Mouse (Mus musculus): ENCODE data around the gene Col9a2. TPM values are rescaled to one million over a fixed set of nuclear protein-coding genes. Genes with fewer than 3 reads are reported as not detected.

Col9a2 gene
- polyA plus RNA-seq, 1 experiment from 2014 or later, result 16.0 TPM

DNA sequence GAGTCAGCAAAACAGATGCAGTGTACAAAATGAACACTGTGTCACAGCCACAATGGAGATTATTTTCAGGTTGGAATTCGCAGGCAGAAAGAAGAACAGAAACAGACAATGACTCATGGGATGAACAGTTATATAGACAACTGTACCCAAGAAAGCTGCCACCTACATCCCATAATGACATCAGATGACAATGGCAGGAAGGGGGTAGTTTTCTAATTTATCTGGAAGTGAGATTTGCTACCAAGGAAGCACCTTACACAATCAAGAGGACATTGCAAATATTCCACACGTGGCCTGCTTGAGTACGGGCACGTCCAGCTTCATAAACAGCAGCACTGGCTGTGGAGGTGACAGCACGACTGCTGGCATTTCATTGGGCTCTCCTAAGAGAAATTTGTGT, 30.0 kb upstream of the Col9a2 start:
- ATAC-seq (ENCODE audit: insufficient read depth, low FRiP score, low read depth), result no peak

DNA sequence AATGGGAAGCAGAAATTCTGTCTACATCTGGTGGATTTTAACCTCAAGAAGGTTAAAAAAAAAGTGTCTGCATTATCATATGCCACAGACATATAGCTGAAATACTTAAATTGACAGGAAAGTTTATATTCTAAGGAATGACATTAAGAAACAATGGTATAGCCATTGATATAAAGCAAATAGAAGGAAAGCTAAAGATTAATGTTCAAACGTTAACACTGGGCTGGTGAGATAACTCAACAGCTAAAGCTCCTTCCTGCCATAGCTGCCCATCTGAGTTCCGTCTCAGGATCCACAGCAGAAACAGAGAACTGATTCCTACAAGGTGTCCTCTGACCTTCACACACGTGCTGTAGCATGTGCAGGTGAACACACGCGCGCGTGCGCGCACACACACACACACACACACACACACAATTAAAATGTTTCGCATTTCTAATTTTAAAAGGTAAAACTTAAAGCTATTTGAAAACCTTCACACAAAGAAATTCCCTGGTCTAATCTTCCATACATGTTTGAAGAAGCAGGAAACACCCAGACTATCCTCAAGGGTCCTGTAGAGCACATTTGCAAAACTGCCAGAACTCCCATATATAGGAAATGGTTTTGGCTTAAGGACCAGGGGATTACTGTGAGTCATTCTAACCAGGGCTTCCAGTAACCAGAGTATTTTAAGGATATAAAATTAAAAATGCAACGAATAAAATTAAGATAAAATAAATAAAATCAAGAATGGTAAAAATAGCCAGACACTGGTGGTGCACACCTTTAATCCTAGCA, 28.2 kb upstream of the Col9a2 start:
- Histone ChIP-seq H3K4me1 (0 out of 2 replicates have a peak, but pooled peaks cover 9% of the 10 kb centered on the region), H3K27ac (no peak overlapping the region), H3K9ac (no peak overlapping the region), H3K4me3 (replicated peaks) (no peak overlapping the region), H3K4me2 (no peak overlapping the region), H3K27me3 (replicated peaks) (no peaks in the 10 kb centered on the region), H3K9me3 (no peaks in the 10 kb centered on the region), H3K36me3 (no peaks in the 10 kb centered on the region)
- WGBS, result 69% methylated on average over 11 of the region's 11 CpGs
- ATAC-seq (ENCODE audit: insufficient read depth, low FRiP score, low read depth), result no peak

More for the DNA sequence above, 30.0 kb upstream of the Col9a2 start:
- H3K9ac ChIP-seq, result no peak overlapping the region
- H3K4me3 ChIP-seq (replicated peaks), result no peak overlapping the region
- H3K27ac ChIP-seq, result no peak overlapping the region
- WGBS, result 79% methylated on average over 5 of the region's 5 CpGs
- H3K4me1 ChIP-seq, result 0 out of 2 replicates have a peak, but pooled peaks cover 4% of the 10 kb centered on the region
- no peaks in the 10 kb centered on the region for H3K9me3 ChIP-seq
- no peaks in the 10 kb centered on the region for H3K36me3 ChIP-seq
- H3K27me3 ChIP-seq (replicated peaks), result no peaks in the 10 kb centered on the region
- no peak overlapping the region for H3K4me2 ChIP-seq

DNA sequence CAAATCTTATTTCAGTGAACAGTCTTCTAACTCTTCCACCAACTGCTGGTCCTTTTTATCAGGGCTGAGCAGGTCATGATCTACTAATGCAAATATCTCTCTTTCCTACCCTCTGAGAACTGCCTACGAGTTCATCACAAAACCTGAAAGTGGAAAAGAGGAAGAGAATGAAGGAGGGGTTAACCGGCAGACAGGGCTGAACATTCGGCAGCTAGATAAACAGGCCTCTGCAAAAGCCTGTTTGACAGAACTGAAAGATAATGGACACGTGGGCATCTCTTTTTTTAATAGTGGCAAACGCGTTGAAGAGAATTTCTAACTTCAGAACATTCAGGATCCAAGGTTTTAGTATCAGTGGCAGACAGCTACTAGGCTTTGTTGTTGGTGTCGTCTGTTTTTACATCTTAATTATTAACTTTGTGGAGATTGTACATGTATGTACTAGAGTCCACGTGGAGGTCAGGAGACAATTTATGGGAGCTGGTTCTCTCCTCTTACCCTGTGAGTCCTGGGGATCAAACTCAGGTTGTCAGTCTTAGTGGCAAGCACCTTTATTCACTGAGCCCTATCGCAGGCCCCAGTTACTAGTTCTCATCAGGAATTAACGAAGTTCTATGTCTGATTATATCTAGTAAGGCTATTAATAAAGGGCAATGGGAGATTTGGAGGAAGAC, 24.5 kb upstream of the Col9a2 start:
- Histone ChIP-seq H3K4me3 (replicated peaks) (no peak overlapping the region), H3K4me1 (0 out of 2 replicates have a peak, but pooled peaks cover 12% of the 10 kb centered on the region), H3K9ac (no peak overlapping the region), H3K9me3 (no peaks in the 10 kb centered on the region), H3K4me2 (peak overlapping the region; percentile 92; the same call in 1 of the 2 replicates), H3K36me3 (no peaks in the 10 kb centered on the region), H3K27ac (no peak overlapping the region), H3K27me3 (replicated peaks) (no peaks in the 10 kb centered on the region)
- 45% methylated on average over 10 of the region's 10 CpGs for WGBS
- ATAC-seq (ENCODE audit: insufficient read depth, low FRiP score, low read depth), result no peak

DNA sequence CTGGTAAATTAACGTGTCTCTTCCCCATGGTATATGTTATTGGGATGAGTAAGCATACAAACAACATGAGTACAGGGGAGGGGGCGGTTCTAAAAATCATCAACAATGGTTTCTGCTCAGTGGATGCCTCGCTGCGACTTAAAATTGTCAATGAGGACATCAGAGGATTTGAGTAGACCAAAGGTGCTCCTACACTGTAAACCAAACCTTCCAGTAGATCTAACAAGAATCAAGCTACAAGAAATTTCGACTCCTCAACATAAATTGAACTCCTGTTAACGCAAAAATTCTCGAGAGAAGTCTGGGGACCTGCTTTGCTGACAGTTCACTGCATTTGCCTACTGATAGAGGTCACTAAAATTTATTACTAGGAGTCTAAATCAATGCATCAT, 23.9 kb upstream of the Col9a2 start:
- no peak for ATAC-seq (ENCODE audit: insufficient read depth, low FRiP score, low read depth)
- WGBS, result 76% methylated on average over 7 of the region's 7 CpGs
- Histone ChIP-seq H3K27ac (no peak overlapping the region), H3K4me1 (0 out of 2 replicates have a peak, but pooled peaks cover 12% of the 10 kb centered on the region), H3K9ac (no peak overlapping the region), H3K27me3 (replicated peaks) (no peaks in the 10 kb centered on the region), H3K4me3 (replicated peaks) (no peak overlapping the region), H3K9me3 (no peaks in the 10 kb centered on the region), H3K36me3 (no peaks in the 10 kb centered on the region), H3K4me2 (peak overlapping the region; percentile 92)

DNA sequence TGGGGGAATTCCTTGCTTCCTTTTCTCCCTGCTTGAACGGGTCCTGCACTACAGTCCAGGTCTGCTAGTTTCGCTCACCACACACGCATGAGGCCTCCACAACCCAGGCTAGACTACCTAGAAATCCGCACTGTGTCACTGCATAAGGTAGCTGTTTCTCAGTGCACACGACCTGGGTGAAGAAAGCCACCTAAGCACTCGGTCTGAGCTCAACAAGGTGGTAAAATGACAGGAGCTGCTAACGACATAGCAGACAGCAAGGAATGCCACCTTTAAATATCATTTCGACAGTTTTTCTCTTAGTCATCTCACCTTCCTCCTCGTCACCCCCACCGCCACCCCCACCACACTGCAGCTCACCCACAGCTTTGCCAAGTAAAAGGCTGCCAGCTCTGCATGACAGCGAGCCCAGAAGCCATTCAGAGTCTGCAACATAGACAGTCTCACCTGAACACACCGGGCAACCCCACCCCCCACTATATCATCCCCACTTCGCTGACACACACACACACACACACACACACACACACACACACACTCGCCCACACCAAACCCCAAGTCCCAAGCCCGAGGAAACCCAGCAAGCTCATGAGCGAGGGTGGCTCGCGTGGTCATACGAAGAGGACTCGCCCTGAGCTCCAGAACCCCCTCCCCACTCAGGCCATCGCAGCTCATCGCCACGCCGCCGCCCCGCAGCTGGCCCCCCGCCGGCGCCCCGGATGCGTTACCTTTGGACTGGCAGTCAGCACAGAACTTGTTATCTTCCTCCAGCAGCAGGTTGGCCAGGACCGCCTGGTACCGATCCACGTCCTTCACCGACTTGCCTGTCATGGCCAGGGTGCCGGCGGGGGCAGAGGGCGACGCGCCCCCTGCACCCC, 22.9 kb upstream of the Col9a2 start:
- WGBS, result 6% methylated on average over 40 of the region's 40 CpGs
- Histone ChIP-seq H3K27me3 (replicated peaks) (no peaks in the 10 kb centered on the region), H3K36me3 (no peaks in the 10 kb centered on the region), H3K9ac (peak overlapping the region; percentile 84), H3K27ac (peak overlapping the region; percentile 19; the same call in 1 of the 2 replicates), H3K4me3 (replicated peaks) (peak overlapping the region; percentile 95), H3K9me3 (no peaks in the 10 kb centered on the region), H3K4me1 (0 out of 2 replicates have a peak, but pooled peaks cover 12% of the 10 kb centered on the region), H3K4me2 (peak overlapping the region; percentile 92)
- ATAC-seq (ENCODE audit: insufficient read depth, low FRiP score, low read depth), result peak; percentile 6; the same call in 1 of the 2 replicates

DNA sequence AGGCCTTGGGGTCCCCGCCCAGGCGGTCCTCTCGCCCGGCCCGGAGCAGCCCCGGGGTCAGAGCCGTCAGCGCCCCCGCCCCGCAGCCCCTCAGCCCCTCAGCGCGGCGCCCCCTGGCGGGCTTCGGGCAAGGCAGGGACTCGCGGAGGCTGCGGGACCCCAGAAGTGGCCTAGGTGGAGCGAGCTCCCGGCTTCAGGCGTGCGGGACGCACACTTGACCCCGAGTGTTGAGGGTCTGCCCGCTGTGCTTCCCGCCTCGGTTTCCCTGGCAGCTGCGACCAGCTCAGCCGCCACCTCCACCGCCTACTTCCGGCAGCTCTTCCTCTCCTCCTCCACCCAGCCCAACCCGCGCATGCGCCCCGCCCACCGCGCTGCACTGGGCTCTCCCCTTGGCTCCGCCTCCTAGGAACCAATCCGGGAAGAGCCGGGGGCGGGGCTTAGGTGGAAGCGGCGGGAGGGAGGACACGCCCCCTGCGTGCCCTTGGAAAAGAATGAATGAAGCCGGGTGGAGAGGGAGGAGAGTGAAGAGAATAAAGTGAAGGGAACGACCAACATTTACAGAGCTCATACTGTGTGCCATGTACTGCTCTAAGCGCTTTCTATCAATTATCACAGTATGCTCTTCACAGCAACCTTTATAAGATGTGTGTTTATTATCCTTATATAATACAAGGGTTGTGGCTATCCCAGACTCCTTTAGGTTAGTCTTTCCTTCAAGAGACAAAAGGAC, 22.1 kb upstream of the Col9a2 start, which contains the start of gene Smap2:
Smap2 (minus strand) TSS at position 320 of the 730 bp plus-strand sequence.
- Histone ChIP-seq H3K9ac (peak within 1 kb of the TSS; percentile 84), H3K4me1 (0 out of 2 replicates have a peak, but pooled peaks cover 12% of the 10 kb centered on the region), H3K36me3 (no peaks in the 10 kb centered on the region), H3K4me3 (replicated peaks) (peak within 1 kb of the TSS; percentile 95), H3K27ac (peak within 1 kb of the TSS; percentile 19; the same call in 1 of the 2 replicates), H3K27me3 (replicated peaks) (no peaks in the 10 kb centered on the region), H3K4me2 (peak within 1 kb of the TSS; percentile 92), H3K9me3 (no peaks in the 10 kb centered on the region)
- under 1% methylated on average over 39 of the region's 48 CpGs for WGBS
- peak; percentile 96 for ATAC-seq (ENCODE audit: insufficient read depth, low FRiP score, low read depth)

DNA sequence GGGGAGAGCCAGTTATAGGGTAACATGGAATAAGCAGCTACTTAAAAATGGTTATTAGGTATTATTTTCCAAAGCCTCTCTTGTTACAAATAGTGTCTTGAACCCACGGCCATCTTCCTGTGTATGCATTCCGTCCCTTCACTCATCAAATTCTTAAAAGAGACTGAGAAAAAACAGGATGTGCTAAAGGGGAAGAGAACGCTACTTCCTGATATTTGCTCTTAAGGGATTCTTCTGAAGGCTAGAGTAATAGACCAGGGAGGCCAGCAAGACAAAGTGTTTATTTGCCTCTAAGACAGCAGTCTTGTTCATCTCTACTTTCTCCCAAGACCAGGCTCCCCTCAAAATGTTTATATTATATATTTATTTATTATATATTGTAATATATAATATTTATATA, 20.9 kb upstream of the Col9a2 start:
- H3K36me3 ChIP-seq, result no peaks in the 10 kb centered on the region

DNA sequence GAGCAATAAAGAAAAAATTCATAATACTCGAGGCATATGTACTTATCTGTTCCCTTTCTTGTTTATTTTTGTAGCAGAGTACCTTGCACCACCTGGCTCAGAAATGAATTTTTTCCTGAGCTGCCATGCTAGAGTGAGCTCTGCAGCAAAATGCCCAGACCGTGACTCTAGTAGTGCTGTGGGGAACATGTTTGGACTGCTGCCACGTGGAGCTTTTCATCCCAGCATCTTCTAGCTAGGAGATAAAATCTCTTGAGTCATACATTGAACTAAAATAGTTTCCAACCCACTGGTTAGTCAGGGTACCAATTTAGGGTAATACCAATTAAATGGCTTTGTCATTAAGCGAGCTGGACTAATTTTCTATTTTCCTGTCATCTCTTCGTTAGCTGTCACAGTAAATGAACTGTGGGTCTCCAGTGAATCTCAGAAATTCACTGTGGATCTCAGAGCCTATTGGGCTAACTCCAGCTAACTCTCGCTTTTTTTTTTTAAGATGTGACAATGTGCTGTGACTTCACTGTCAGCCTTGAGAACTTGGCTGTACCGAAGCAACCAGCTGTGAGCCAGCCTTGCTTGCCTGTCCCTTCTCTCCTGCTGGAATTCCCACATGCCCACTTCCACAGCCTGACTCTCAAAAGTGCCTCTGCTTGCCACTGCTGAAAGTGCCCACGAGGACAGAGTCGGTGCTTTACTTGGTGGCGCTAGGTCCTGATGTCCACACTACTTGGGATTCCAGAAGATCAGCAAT, 19.0 kb upstream of the Col9a2 start:
- Histone ChIP-seq H3K9me3 (no peaks in the 10 kb centered on the region), H3K4me2 (no peak overlapping the region), H3K4me3 (replicated peaks) (no peak overlapping the region), H3K27ac (no peak overlapping the region), H3K9ac (no peak overlapping the region), H3K36me3 (no peaks in the 10 kb centered on the region), H3K27me3 (replicated peaks) (no peaks in the 10 kb centered on the region), H3K4me1 (0 out of 2 replicates have a peak, but pooled peaks cover 6% of the 10 kb centered on the region)
- WGBS, result 70% methylated on average over 10 of the region's 10 CpGs
- ATAC-seq (ENCODE audit: insufficient read depth, low FRiP score, low read depth), result no peak

More for the DNA sequence above, 20.9 kb upstream of the Col9a2 start:
- Histone ChIP-seq H3K9me3 (no peaks in the 10 kb centered on the region), H3K9ac (no peak overlapping the region), H3K27ac (no peak overlapping the region), H3K4me3 (replicated peaks) (no peak overlapping the region), H3K27me3 (replicated peaks) (no peaks in the 10 kb centered on the region), H3K4me2 (no peak overlapping the region), H3K4me1 (0 out of 2 replicates have a peak, but pooled peaks cover 12% of the 10 kb centered on the region)
- ATAC-seq (ENCODE audit: insufficient read depth, low FRiP score, low read depth), result no peak
- WGBS, result 61% methylated on average over 3 of the region's 3 CpGs

DNA sequence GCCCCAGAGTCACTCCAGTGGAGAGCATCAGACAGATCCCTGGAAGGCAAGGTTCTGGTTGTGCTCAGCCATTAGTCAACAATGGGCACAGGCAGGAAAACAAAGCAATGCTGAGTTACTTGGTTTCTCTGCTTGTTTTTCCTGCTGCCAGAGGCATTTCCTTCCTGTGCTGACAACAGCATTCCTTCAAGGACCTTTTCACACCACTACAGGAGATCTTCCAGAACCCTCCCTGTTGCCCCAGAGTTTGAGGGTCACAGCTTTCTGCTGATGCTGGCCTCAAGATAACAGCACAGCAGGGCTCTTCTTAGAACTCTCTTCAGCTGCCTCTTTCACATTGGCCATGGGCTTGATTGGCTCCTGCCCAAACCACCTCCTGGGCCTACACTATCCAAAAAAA, 17.3 kb upstream of the Col9a2 start:
- Histone ChIP-seq H3K27me3 (replicated peaks) (no peaks in the 10 kb centered on the region), H3K4me1 (no peaks in the 10 kb centered on the region), H3K9ac (no peak overlapping the region), H3K27ac (no peak overlapping the region), H3K4me2 (no peak overlapping the region), H3K9me3 (no peaks in the 10 kb centered on the region), H3K4me3 (replicated peaks) (no peak overlapping the region), H3K36me3 (no peaks in the 10 kb centered on the region)
- ATAC-seq (ENCODE audit: insufficient read depth, low FRiP score, low read depth), result no peak

DNA sequence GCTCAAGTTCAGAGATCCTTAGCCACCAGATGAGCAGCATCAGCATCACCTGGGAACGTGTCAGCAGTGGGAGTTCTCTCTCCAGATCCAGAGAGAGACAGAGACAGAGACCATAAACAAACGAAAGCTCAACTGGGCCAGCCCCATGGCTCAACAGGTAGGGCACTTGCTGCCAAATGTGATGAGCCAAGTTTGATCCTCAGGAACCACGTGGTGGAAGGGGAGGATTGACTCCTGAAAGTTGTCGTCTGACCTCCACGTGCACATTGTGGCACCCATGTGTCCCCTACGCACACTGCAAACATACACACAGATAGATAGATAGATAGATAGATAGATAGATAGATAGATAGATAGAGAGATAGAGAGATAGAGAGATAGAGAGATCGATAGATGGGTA, 15.7 kb upstream of the Col9a2 start:
- Histone ChIP-seq H3K4me2 (no peak overlapping the region), H3K27ac (no peak overlapping the region), H3K36me3 (no peaks in the 10 kb centered on the region), H3K9ac (no peak overlapping the region), H3K27me3 (replicated peaks) (no peaks in the 10 kb centered on the region), H3K4me3 (replicated peaks) (no peak overlapping the region), H3K9me3 (no peaks in the 10 kb centered on the region), H3K4me1 (no peaks in the 10 kb centered on the region)
- WGBS, result 78% methylated on average over 7 of the region's 7 CpGs
- no peak for ATAC-seq (ENCODE audit: insufficient read depth, low FRiP score, low read depth)

All from stomach, embryonic 15.5 days (tissue).